Mouse (Mus musculus): ENCODE data around the gene Vhl. TPM values are rescaled to one million over a fixed set of nuclear protein-coding genes. Genes with fewer than 3 reads are reported as not detected.

Vhl gene
- polyA plus RNA-seq, 1 experiment = not detected

DNA sequence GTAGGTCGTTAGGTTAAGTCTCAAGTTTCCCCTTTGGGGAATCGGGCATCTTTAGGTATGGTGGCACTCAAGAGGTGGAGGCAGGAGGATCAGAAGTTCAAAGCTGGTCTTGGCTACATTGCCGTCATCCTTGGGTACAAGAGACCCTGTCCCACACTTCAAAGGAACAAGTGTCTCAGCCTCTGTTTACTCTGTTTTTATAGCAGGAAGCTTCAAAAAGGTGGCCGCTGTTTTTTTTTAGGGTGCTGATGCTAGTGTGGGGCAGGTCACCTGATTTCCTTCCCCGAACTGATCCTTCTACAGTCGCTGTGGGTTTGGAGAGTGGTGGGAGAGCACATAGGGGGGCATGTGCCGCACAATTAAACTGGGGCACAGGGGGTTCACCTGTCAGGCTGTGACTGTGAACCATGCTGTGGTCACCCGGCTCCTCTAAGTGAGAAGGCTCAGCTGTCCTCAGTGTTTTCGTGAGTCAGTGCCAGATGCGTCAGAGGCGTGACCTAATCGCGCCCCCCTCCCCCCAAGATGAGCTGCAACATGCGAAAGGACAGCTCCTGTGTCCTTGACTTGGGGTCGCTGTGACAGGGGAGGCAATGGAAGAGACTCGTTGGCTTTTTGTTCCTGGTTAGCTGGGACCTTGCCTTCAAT is 31.1 kb downstream of the Vhl start:
- 82% methylated on average over 16 of the region's 16 CpGs for WGBS
- TF ChIP-seq CTCF (IDR thresholded peaks at IDR 0.05; ENCODE audit: insufficient read depth, low read depth, low read length) (no peak), POLR2A (IDR thresholded peaks at IDR 0.05; ENCODE audit: insufficient read depth, low read depth, low read length) (no peak)
- Histone ChIP-seq H3K4me3 (ENCODE audit: insufficient read depth, low read depth, low read length) (no peak overlapping the region), H3K27ac (ENCODE audit: insufficient read depth, low read depth, low read length) (no peak overlapping the region), H3K4me1 (ENCODE audit: control insufficient read depth, insufficient read depth, low read length) (peaks cover 11% of the 10 kb centered on the region; the same call in 1 of the 2 replicates)

DNA sequence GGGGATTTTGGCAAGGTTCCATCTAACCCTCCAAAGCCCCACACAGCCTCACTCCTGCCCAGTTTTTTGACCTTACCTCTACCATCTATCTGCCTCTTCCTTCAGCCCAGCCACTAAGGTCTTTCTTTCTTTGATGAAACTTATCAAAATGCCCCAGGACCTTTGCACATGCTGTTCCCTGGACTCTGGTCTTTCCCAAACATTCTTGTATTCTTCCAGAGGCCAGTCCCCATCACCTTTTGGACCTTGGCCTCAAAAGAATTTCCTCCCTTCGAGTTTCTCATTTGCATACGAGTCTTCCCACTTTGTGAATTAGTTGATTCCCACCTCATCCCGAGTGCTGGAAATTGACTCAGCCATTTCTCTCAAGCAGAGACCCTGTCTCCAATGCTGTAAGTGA is 31.7 kb downstream of the Vhl start:
- no peak overlapping the region for H3K4me3 ChIP-seq (ENCODE audit: insufficient read depth, low read depth, low read length)
- H3K4me1 ChIP-seq (ENCODE audit: control insufficient read depth, insufficient read depth, low read length) = peaks cover 12% of the 10 kb centered on the region
- WGBS = 85% methylated on average over 3 of the region's 3 CpGs
- TF ChIP-seq POLR2A (IDR thresholded peaks at IDR 0.05; ENCODE audit: insufficient read depth, low read depth, low read length) (no peak), CTCF (IDR thresholded peaks at IDR 0.05; ENCODE audit: insufficient read depth, low read depth, low read length) (no peak)
- H3K27ac ChIP-seq (ENCODE audit: insufficient read depth, low read depth, low read length) = no peak overlapping the region

DNA sequence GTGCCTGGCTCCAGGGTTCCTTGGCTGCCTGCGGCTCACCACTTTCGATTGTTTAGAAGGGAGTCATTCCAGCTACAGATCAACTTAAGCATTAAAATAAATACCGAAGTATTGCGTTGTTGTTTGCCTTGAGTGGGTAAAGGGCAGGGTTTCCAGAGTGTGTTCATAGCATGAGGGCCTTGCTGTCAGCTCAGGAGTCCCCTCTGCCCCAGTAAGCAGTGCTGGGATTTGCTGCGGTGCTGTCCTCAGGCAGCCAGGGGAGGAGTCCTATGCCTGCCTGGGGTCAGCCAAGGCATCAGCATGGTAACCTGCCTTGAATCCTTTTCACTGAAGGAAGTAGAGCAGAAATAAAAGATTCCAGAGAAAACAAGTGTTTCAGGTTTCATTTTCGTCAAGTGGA is 33.1 kb downstream of the Vhl start:
- peak overlapping the region; percentile 47; the same call in 1 of the 2 replicates for H3K27ac ChIP-seq (ENCODE audit: insufficient read depth, low read depth, low read length)
- H3K4me1 ChIP-seq (ENCODE audit: control insufficient read depth, insufficient read depth, low read length) = peaks cover 23% of the 10 kb centered on the region
- 62% methylated on average over 6 of the region's 6 CpGs for WGBS
- no peak overlapping the region for H3K4me3 ChIP-seq (ENCODE audit: insufficient read depth, low read depth, low read length)
- no peak for TF ChIP-seq POLR2A (IDR thresholded peaks at IDR 0.05; ENCODE audit: insufficient read depth, low read depth, low read length)
- no peak for TF ChIP-seq CTCF (IDR thresholded peaks at IDR 0.05; ENCODE audit: insufficient read depth, low read depth, low read length)

DNA sequence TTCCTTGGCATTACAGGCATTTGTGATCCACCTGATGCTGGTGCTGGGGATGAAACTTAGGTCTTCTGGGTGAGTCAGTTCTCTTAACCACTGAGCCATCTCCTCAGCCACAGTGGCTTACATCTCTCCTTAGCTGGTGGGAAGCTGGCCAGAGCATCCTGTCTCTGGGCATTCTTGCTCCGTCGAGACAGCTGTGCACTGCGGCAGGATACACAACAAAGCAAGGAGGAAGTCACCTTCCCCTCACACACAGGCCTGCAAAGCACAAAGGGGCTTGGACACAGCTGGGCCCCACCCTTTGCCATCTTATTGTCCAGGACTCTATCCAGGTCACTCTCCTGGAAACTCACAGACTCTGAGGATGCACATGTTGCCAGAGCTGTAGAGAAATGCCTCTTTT is 34.5 kb downstream of the Vhl start:
- peaks cover 25% of the 10 kb centered on the region for H3K4me1 ChIP-seq (ENCODE audit: control insufficient read depth, insufficient read depth, low read length)
- H3K4me3 ChIP-seq (ENCODE audit: insufficient read depth, low read depth, low read length) = no peak overlapping the region
- TF ChIP-seq CTCF (IDR thresholded peaks at IDR 0.05; ENCODE audit: insufficient read depth, low read depth, low read length) (no peak), POLR2A (IDR thresholded peaks at IDR 0.05; ENCODE audit: insufficient read depth, low read depth, low read length) (no peak)
- H3K27ac ChIP-seq (ENCODE audit: insufficient read depth, low read depth, low read length) = no peak overlapping the region
- 42% methylated on average over 3 of the region's 3 CpGs for WGBS

DNA sequence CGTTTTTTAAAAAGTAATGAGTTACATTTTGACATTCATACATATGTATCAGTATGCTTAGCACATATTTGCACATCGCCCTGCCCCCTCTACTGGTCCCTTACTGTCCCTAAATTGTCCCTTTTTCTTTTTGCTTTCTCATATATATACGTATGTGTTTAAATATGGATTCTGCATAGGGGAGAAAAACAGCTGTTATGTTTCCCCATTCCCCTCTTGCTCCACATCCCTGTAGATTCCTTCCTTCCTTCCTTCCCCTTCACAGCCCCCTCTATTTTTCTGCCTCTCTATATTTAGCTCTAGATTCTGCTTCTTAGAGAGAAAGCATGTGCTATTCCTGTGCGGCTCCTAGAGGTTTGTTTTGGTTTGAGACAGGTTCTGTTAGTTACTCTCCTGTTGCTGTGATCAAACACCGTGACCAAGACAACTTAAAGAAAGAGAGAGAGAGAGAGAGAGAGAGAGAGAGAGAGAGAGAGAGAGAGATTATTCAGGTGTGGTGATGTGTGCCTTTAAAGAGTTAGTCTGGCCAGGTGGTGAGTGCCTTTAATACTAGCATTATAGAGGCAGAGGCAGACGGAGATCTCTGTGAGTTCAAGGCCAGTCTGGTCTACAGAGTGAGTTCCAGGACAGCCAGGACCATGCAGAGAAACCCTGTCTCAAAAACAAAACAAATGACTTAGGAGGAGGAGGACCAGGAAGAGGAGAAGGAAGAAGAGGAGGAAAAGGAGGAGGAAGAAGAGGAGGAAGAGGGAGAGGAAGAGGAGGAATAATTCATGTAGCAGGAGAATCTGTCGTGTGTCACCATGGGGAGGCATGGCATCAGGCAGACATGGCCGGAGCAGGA is 36.1 kb downstream of the Vhl start:
- peak overlapping the region; percentile 50 for H3K27ac ChIP-seq (ENCODE audit: insufficient read depth, low read depth, low read length)
- H3K4me1 ChIP-seq (ENCODE audit: control insufficient read depth, insufficient read depth, low read length) = peaks cover 24% of the 10 kb centered on the region
- 43% methylated on average over 8 of the region's 8 CpGs for WGBS
- no peak overlapping the region for H3K4me3 ChIP-seq (ENCODE audit: insufficient read depth, low read depth, low read length)
- TF ChIP-seq POLR2A (IDR thresholded peaks at IDR 0.05; ENCODE audit: insufficient read depth, low read depth, low read length) (no peak), CTCF (IDR thresholded peaks at IDR 0.05; ENCODE audit: insufficient read depth, low read depth, low read length) (no peak)

- TF ChIP-seq CTCF (IDR thresholded peaks at IDR 0.05; ENCODE audit: insufficient read depth, low read depth, low read length) (no peak), POLR2A (IDR thresholded peaks at IDR 0.05; ENCODE audit: insufficient read depth, low read depth, low read length) (no peak)
- WGBS = 61% methylated on average over 14 of the region's 14 CpGs
- Histone ChIP-seq H3K4me3 (ENCODE audit: insufficient read depth, low read depth, low read length) (no peak overlapping the region), H3K27ac (ENCODE audit: insufficient read depth, low read depth, low read length) (peak overlapping the region; percentile 50; the same call in 1 of the 2 replicates), H3K4me1 (ENCODE audit: control insufficient read depth, insufficient read depth, low read length) (peaks cover 20% of the 10 kb centered on the region)
These were observed 37.0 kb downstream of the Vhl start for GRCm38 (mm10) chr6:113660492-113661352.

GRCm38 (mm10) chr6:113661353-113662241 is 37.8 kb downstream of the Vhl start:
- 67% methylated on average over 12 of the region's 12 CpGs for WGBS

More at GRCm38 (mm10) chr6:113661353-113662241, 37.8 kb downstream of the Vhl start:
- peaks cover 20% of the 10 kb centered on the region for H3K4me1 ChIP-seq (ENCODE audit: control insufficient read depth, insufficient read depth, low read length)
- no peak overlapping the region for H3K4me3 ChIP-seq (ENCODE audit: insufficient read depth, low read depth, low read length)
- no peak for TF ChIP-seq POLR2A (IDR thresholded peaks at IDR 0.05; ENCODE audit: insufficient read depth, low read depth, low read length)
- TF ChIP-seq CTCF (IDR thresholded peaks at IDR 0.05; ENCODE audit: insufficient read depth, low read depth, low read length) = no peak
- H3K27ac ChIP-seq (ENCODE audit: insufficient read depth, low read depth, low read length) = no peak overlapping the region

Measured in olfactory bulb, adult 2 months (tissue).